Mouse (Mus musculus): ENCODE measurements at regions not wholly inside any gene's neighbourhood (a gene's known extent, or its start where the extent isn't known, plus 50 kb on each side); places are given as distances from the start of the nearest gene placed in this dataset.

GRCm38 (mm10) chr15:25546185-25546584 is 76.1 kb upstream of the Myo10 start:
- Histone ChIP-seq H3K4me3 (no peak overlapping the region), H3K27ac (peak overlapping the region; percentile 21; the same call in 1 of the 2 replicates)
- TF ChIP-seq CTCF (conservative IDR thresholded peaks at IDR 0.05) = no peak
- no peak for DNase-seq (ENCODE audit: low spot score in 2 of 2)

- TF ChIP-seq CTCF (conservative IDR thresholded peaks at IDR 0.05) = no peak
- DNase-seq (ENCODE audit: low spot score in 2 of 2) = no peak
- no peak overlapping the region for H3K4me3 ChIP-seq
- H3K27ac ChIP-seq = no peak overlapping the region
Measured at GRCm38 (mm10) chr15:25550269-25551054, 71.9 kb upstream of the Myo10 start.

GRCm38 (mm10) chr15:25554945-25555344 is 67.4 kb upstream of the Myo10 start:
- H3K4me3 ChIP-seq = no peak overlapping the region
- no peak for DNase-seq (ENCODE audit: low spot score in 2 of 2)
- TF ChIP-seq CTCF (conservative IDR thresholded peaks at IDR 0.05) = no peak
- H3K27ac ChIP-seq = no peak overlapping the region

GRCm38 (mm10) chr15:25555852-25556251 is 66.5 kb upstream of the Myo10 start:
- no peak for TF ChIP-seq CTCF (conservative IDR thresholded peaks at IDR 0.05)
- no peak overlapping the region for H3K27ac ChIP-seq
- DNase-seq (ENCODE audit: low spot score in 2 of 2) = no peak
- no peak overlapping the region for H3K4me3 ChIP-seq

- no peak overlapping the region for H3K4me3 ChIP-seq
- DNase-seq (ENCODE audit: low spot score in 2 of 2) = no peak
- H3K27ac ChIP-seq = no peak overlapping the region
- TF ChIP-seq CTCF (conservative IDR thresholded peaks at IDR 0.05) = no peak
Measured at GRCm38 (mm10) chr15:25557566-25557965, 64.8 kb upstream of the Myo10 start.

GRCm38 (mm10) chr15:25558240-25558639 is 64.1 kb upstream of the Myo10 start:
- DNase-seq (ENCODE audit: low spot score in 2 of 2) = no peak
- TF ChIP-seq CTCF (conservative IDR thresholded peaks at IDR 0.05) = no peak
- Histone ChIP-seq H3K27ac (no peak overlapping the region), H3K4me3 (no peak overlapping the region)

GRCm38 (mm10) chr15:25563641-25564040 is 58.7 kb upstream of the Myo10 start:
- no peak for TF ChIP-seq CTCF (conservative IDR thresholded peaks at IDR 0.05)
- DNase-seq (ENCODE audit: low spot score in 2 of 2) = no peak
- H3K27ac ChIP-seq = no peak overlapping the region
- no peak overlapping the region for H3K4me3 ChIP-seq

- no peak for TF ChIP-seq CTCF (conservative IDR thresholded peaks at IDR 0.05)
- H3K4me3 ChIP-seq = no peak overlapping the region
- H3K27ac ChIP-seq = no peak overlapping the region
- DNase-seq (ENCODE audit: low spot score in 2 of 2) = no peak
Measured at GRCm38 (mm10) chr15:25572495-25572894, 49.8 kb upstream of the Myo10 start.
